Mouse (Mus musculus) liver, adult 2 months (tissue): ENCODE data around the gene Avp.
A peak's percentile ranks its signal among the peaks of the same experiment; 100 is the strongest.

ENCODE experiments used
- CTCF ChIP-seq: fragments of 200-500 bp; IDR thresholded peaks from 2 replicates; pipeline ENCODE4 v1.5.1; 2011; ENCODE audit warnings: low read depth, low read length, control low read depth
- POLR2A ChIP-seq: fragments of 200-500 bp; IDR thresholded peaks from 2 replicates; pipeline ENCODE4 v1.6.1; 2011; ENCODE audit warnings: low read length, control low read depth; ENCODE audit not compliant: insufficient read depth; ENCODE audit errors: extremely low read depth

GRCm38 (mm10) chr2:130563212-130564055, 18.9 kb downstream of the Avp start, which contains the start of gene Mrps26:
- peak; percentile 86 for TF ChIP-seq POLR2A
- TF ChIP-seq CTCF = peak; percentile 44; the same call in 1 of the 2 replicates
